Mouse (Mus musculus): ENCODE measurements around the gene Tma16.

Tma16 gene

DNA sequence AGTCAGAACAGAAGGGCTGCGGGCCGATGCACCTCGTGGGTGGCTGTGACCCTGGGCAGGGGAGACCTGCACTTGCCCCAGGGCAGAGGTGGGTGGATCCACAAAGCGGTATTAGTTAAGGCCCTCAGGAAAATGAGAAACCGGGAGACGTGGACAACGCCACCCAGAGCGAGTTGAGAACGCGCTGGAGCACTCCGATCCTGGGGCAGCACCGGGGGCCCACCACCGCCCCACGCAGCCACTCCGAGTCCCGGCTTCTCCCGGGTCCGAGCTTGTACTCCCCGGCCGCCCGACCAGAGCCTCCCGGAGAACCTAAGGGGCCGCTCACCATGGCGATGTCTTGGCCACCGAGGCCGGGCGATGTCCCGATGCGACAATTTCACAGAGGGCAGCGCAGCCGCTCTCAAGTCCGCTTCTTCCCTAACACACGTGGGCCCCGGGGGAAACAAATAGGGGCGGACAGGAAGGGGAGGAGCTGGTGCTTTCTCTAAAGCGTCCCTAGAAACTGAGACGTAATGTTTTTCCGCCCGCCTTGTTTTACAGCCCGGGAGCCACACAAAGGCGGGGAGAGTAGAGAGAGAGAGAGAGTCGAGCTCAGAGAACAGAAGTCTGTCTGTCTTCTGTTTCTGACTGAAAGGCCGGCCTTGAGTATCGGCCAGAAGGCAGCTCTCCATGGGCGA lies at the start of gene Tma16:
TSS of gene Tma16 (minus strand) at position 447 of the 680 bp plus-strand sequence.
- DNase-seq (ENCODE audit: low spot score in 2 of 2): peak; percentile 37 to 88

DNA sequence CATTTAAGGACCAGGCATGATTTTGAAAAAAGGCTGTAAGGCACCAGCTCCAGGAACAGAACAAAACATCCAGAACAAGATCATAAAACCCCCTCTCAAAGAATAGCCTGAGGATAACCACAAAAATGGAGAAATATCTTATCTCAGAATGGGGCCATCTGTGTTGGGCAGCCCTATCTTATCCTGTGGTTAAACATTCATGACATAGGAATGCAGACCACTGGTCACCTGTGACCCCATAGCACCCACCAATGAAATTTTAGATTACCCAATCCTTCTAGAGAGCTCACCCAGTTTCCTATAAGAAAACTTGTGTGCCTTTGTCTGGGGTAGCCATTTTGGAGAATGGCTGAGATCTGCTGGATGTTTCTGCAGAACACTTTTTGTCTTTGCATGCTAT lies 34.2 kb upstream of the Tma16 start:
- no peak for DNase-seq (ENCODE audit: low spot score in 2 of 2)

DNA sequence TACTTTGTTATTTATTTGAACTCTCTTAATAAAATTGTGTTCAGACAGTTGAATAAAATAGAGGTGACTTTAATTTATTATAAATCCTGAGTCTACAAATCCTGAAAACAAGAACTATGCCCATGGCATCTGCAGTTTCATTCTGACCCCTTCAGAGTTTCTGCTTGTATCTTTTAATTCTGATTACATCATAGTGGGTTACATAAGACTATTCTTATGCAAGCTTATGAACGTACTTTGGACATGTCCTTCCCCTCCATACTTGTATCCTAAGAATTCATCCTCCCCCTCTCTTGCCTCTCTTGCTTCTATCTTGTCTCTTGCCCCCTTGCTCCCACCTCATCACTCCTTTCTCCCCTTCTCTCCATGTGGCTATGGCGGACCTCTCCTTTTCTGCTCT lies 32.8 kb upstream of the Tma16 start:
- no peak for DNase-seq (ENCODE audit: low spot score in 2 of 2)

DNA sequence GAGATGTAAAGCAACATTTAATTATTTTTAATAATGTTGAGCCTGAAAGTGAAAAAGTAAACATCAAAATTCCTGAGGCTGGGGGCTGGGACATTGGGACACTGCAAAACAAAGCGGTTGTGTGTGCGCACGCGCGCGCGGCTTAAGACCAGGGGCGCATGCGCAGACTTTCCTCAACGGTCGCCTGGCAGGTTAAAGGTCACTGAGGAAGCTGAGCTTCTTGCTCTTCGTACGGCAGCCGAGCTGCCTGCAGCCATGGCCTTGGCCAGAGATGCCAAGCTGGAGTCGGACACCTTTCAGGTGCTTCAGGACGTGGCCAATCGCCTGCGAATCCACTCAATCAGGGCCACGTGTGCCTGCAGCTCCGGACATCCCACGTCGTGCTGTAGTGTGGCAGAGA lies 25.2 kb upstream of the Tma16 start, which contains the start of gene Tktl2:
TSS of gene Tktl2 (plus strand) at position 220 of the 400 bp plus-strand sequence.
- DNase-seq (ENCODE audit: low spot score in 2 of 2): no peak

DNA sequence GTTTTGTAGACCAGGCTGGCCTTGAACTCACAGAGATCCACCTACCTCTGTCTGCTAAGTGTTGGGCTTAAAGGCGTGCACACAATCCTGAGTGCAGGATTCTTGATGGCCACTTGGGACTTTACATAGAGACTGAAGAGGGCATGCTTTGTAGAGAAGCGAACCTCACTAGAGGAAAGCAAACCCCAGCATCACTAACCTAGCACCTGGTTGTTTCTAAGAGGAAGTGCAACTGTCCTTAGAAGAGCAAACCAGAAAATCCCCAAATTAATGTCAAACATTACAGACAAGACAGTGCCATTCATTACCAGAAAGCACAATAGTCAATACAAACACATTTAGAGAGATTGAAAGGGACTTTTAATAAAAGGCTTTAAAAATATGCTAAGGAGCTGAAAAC lies 17.1 kb upstream of the Tma16 start:
- DNase-seq (ENCODE audit: low spot score in 2 of 2): no peak

DNA sequence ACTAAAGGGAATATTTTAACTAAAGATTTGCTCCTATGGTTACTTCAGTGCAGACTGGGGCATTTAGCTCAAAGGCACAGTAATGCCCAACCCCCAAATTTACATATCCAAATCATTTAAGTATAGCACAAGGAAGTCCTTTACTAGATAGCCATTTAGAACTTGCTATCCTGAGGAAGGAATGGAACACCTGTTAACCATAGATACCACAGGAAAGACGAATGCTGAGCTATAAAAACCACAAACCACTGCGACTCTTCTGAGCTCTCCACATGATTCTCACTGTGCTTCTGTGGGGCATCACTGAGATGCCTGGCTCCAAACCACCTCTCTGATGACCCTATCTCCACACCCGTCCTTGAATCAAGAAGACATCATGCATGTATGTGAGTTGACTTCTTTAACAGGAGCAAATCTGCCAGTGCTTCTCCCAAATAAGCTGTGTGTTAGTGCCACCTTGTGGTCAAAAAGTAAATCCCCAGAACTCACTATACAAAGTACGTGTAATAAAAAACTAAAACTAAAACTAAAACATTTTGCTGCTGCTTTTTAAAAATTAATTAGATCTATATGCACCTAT lies 10.8 kb upstream of the Tma16 start:
- DNase-seq (ENCODE audit: low spot score in 2 of 2): peak; percentile 22 to 60

DNA sequence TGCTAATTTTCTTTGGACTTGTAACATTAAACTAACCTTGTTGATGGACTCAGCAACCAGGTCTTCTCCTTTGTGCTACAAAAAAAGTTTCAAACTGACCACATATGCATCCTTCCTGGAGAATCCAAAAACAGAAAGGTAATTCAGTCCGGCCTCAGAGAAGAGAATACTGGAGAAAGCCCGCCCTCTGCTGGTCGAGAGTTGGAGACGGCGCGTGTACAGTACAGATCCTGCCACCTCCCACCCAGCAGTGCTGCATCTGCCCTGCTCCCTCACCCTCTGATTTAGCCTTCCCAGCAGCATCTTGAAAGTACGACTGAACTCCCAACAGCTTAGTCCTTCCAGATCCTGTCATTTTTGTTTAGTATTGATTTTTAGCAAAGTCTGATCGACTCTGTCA lies 9.4 kb upstream of the Tma16 start:
- DNase-seq (ENCODE audit: low spot score in 2 of 2): peak in 1 of 2 experiments; percentile 84

DNA sequence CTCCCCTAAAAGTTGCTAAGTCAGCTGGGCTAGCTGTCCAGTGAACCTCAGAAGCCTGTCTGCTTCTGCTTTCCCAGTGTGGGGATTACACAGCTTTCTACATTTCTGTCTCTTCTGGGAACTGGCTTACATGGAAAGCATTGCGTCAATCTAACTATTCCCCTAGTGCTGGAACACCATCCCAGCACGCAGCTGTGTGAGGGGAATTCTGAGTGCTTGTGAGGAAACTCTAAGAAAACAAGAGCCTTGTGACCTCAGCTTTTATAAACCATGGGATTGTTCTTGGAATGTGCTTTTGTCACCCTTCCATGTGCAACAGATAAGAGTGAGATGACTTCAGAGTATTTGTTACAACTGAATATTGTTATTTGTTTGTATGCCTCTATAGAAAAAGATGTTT lies 8.2 kb upstream of the Tma16 start:
- no peak for DNase-seq (ENCODE audit: low spot score in 2 of 2)

DNA sequence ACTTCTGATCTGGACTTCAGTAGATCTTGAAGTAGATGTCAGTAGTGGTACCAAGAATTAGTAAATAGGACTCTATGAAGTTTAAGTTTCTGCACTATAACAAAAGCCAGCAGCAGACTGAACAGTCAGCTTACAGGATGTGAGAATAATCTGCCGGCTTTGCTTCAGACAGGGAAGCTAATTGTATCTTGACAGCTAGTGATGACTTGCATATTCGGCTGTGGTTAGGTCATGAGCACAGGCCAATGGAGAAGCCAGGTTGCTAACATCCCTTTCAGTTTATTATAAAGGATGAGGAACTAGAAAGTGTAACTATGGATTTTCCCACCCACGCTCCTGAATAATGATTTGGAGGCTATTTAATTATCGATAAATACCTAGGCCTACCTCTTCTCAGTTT lies 4.3 kb upstream of the Tma16 start:
- DNase-seq (ENCODE audit: low spot score in 2 of 2): no peak

DNA sequence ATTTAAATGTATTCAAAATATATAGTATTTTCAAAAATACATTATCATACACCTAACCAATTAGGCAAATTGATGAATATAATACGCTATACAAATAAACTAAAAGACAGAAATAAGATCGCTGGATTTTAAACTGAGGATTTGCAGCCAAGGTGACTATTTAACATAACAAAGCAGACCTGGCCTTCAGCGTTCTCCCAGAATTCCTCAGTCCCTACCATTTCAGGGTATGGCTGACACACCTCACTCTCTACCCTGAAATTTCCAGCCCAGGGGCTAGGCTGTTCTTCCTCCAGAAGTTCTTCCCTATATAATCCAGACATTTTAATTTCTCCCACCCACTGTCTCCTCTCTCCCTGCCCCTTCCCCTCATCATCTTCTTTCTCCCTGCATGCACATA lies 2.2 kb upstream of the Tma16 start:
- DNase-seq (ENCODE audit: low spot score in 2 of 2): no peak

DNA sequence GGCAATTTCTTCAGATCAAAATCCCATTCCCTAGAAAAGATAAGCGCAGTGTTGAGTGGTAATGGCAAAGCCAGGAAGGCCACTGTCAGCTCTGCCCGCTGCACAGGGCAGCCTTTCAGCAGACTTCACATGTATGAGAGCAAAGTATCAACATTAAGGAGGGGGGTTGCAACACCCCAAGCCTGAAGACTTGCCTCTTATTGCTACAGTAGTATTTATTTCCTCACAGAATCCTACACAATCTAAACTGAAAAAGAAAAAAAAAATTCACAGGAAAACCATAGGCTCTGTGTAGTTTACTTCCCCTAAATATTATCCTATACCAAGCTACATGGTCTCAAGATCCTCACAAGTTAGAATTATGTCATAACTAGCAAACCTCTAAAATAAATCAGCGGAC lies 9.4 kb downstream of the Tma16 start:
- DNase-seq (ENCODE audit: low spot score in 2 of 2): no peak

DNA sequence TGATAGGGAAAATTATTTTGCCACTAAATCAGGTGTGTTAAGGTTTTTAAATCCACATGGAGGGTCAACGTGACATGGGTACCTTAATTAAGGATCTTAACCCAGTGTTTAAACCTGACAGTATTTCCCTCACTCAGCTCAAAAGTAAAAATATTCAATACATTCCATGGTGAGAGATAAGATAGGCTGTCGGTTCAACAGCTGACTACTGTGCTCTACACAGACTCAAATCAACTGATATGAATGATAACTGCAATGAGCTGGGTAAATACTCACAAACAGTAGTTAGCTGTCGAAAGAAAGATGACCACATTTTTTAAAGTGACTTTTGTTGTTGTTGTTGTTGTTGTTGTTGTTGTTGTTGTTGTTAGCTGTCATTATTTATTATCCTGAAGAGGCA lies 16.5 kb downstream of the Tma16 start:
- DNase-seq (ENCODE audit: low spot score in 2 of 2): no peak

DNA sequence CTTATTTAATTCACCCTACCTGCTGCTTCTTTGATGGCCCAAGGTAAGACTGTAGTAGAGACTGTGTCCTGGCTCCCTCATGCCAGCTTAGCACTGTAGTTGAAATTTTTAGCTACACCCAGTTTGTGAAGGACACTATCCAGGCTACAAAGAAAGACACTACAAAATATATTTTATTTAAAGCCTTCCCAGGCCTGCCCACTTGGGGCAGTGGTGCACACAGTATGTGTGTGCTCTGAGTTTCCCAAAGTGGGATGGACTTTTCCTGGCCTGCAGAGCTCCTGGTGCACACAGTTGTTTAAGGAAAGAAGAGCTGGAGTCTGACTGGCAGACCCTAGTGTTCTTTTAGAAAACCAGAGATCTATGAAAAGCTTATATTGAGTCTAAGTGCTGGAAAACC lies 29.3 kb downstream of the Tma16 start:
- DNase-seq (ENCODE audit: low spot score in 2 of 2): no peak

DNA sequence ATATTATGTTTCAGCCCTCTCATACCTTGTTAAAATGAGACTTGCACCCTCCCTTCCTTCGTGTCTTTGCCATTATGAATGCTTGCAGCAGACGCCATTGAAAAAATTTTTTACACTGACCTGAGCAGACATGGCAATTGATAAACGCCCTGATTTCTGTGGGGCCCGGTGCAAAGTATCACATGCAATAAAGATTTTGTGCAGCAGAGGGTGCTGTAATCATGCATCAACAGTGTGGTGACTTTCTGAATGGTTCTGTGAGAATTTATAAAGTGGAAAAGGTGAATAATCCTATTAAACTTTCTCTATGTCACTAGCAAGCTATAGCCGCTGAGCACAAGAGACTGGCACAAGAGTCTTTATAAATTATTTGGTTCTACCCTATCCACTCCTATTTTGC lies 35.6 kb downstream of the Tma16 start:
- peak in 1 of 2 experiments; percentile 60 for DNase-seq (ENCODE audit: low spot score in 2 of 2)

DNA sequence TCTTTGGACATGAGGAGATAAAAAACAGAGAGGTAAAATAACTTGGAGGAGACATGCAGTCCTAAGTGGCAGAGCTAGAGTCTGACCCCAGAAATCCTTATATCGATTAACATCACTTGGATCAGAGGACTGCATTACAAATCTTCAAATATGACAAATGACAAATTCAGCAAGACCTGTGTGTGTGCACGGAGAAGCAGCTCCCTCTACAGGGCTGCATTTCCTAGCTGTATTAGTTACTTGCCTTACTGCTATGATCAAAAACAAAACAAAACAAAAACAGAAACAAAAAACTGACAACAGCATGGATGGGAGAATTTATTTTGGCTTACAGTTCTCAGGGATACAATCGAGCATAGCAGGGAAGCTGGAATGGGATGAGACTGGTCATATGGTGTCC lies 41.0 kb downstream of the Tma16 start:
- DNase-seq (ENCODE audit: low spot score in 2 of 2): no peak

DNA sequence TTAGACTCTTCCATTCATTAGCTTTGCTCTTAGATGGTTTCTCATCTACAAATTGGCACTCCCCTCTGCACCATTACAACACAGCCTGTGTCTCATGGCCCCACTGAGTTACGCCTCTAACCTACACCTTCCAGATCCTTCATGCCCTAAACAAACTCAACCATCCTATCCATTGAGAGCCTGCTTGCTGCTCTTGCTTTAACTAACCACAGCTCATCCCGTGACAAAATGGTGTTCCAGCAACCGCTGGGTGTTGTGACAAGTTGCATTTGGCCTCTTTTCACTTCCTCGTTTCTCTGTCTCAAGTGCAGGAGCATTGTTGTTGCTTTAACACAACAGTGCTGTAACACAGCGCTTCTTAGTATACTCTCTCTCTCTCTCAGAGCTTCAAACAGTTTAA lies 42.2 kb downstream of the Tma16 start:
- no peak for DNase-seq (ENCODE audit: low spot score in 2 of 2)

DNA sequence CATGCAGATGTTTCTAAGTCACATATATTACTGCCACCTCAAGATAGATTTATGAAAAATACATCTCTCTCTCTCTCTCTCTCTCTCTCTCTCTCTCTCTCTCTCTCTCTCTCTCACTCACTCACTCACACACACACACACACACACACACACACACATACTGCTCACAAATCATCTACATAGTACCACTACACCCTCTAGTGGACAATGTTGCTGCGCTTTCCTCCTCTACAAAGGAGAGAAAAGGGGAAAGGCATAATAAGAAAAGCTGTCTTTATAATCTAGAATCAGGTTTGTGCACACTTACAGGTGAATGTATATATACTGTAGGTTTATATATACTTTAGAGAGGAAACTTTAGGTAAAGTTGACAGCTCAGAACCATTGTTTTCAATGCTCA lies 43.6 kb downstream of the Tma16 start:
- DNase-seq (ENCODE audit: low spot score in 2 of 2): peak in 1 of 2 experiments; percentile 53

DNA sequence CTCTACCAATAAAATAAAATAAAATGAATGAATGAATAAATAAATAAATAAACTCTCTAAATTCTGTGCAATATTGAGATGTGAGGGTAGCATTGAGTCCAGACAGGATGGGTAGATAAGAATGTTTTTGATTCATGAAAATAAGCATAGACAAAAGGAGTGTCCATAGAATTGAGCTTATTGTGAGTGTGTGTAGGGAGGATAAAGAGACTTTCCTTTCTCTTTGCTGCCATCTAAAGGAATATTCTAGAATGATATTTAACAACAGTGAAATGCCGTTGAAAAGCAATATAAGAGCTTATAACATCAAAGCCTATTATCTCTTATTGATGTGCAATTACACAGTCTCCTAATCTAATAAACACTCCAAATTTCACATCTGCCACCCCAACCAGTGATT lies 45.2 kb downstream of the Tma16 start:
- no peak for DNase-seq (ENCODE audit: low spot score in 2 of 2)

DNA sequence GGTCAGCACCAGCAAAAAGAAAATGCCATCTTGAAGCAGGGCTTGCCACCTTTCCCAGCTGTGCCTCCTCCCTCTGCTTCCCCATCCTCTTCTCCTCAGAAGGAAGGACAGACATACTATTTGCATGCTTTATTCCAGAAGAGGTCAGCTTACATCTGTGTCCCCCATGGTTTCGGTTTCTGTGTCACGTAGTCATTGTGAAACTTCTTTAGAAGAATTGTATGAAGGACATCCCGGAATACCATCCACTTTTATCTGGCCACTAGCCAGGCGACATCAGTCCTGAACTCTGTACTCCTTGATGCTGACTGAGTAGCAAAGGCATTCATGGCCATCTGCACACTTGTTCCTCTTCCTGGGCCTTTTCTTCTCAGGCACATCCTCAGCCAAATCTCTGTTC lies 47.9 kb downstream of the Tma16 start:
- no peak for DNase-seq (ENCODE audit: low spot score in 2 of 2)

DNA sequence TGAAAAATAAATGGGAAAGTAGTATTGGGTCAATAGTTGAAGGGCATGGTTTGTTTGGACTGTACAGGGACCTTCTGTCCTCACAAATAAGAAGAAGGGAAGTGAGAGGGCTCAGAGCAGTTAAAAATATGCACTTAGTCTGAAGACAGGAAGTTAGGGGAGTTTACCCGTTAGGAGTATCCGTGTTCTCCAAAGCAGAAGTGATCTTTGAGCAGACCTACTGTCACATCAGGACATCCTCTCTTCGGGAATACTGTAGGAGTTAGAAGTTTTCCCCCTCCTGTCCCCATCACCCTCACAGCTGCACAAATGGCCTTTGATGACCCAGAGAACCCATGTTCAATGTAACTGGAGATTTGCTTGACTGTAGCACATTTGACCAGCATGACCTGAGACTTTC lies 48.4 kb downstream of the Tma16 start:
- no peak for DNase-seq (ENCODE audit: low spot score in 2 of 2)

DNA sequence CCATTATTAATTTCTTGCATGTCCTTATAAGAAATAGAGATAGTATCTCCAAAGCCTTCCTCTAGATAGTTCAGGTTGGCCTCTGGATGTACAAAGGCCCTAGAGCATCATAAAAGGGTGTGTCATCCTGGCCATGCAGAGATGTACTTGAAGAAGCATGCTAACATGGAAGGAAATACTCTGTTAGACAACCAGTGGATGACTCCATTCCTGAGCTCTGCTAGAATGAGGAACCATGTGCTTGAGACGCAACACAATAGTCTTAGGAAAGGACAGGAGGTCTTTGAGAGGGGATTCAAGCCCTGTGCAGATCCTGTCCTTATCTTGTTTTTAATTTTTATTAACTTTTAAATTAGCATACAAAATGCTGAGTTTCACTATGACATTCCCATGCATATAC lies 49.5 kb downstream of the Tma16 start:
- DNase-seq (ENCODE audit: low spot score in 2 of 2): no peak

DNA sequence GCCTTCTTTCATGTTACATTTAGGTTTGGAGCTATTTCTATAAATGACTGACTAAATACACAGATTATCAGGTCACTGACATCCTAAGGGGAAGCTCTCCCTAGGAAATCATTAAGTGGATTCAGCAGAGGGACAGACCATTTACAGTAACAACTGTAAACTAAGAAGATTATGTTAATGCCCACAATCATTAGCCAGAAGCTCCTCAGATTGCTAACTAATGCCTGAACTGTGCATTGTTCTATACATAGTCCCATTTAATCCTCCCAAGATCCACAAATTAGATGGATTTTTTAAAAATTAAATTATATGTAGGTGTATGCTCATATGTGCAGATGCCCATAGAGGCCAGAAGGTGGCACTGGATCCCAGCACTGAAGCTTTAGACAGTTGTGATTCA lies 52.8 kb downstream of the Tma16 start:
- DNase-seq (ENCODE audit: low spot score in 2 of 2): no peak

DNA sequence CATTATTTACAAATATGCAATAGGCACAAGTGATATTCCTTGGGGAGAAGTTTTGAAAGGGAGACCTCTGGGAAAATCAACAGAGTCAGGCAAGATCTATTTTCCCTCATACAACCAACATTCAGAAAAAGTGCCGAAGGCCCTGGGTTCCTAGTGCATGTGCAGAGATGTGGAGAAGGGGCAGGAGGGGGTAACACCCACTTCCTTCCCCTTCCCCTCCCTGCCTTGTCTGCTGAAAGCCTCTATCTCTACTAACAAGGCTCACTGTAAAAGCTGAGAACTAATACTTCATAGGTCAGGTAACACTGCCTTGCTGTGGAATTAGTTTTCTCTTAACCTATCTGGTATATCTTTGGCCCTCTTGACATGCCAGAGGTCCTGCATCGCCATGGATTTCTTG lies 55.7 kb downstream of the Tma16 start:
- DNase-seq (ENCODE audit: low spot score in 2 of 2): no peak
